Mouse (Mus musculus) forebrain, embryonic 14.5 days (tissue): ENCODE data around the gene Marcksl1. TPM values are rescaled to one million over a fixed set of nuclear protein-coding genes. Genes with fewer than 3 reads are reported as not detected.
"Not testable (repeated sequence)": the region's sequence is repeated elsewhere in the genome, so short reads cannot be mapped to it uniquely, and the experiment has no call there.

ENCODE experiments used
- ATAC-seq: fragments of 200-750 bp; cut with Nextera tagmentation; 2 replicates; pipeline ENCODE4 v1.8.0; 2017; ENCODE audit warnings: mild to moderate bottlenecking, moderate library complexity
- DNase-seq: peaks from one replicate; pipeline ENCODE4 v3.0.0-alpha.2; 2015; ENCODE audit warnings: low spot score
- H3K27ac ChIP-seq: fragments of 300-500 bp; sonication (generic); 2 replicates; pipeline ENCODE4 v1.5.1; 2014; ENCODE audit warnings: low read depth, mild to moderate bottlenecking, control low read depth, low read length, moderate library complexity
- H3K27me3 ChIP-seq: fragments of 300-500 bp; sonication (generic); replicated peaks from 2 replicates; pipeline ENCODE4 v1.6.1; 2014; ENCODE audit warnings: low read length, control low read depth, mixed read lengths; ENCODE audit not compliant: control insufficient read depth, insufficient read depth
- H3K36me3 ChIP-seq: fragments of 300-500 bp; sonication (generic); 2 replicates; pipeline ENCODE4 v1.6.1; 2014; ENCODE audit warnings: low read length, control low read depth; ENCODE audit not compliant: control insufficient read depth, insufficient read depth
- H3K4me1 ChIP-seq: fragments of 300-500 bp; sonication (generic); 2 replicates; pipeline ENCODE4 v1.6.1; 2014; ENCODE audit warnings: antibody characterized with exemption, low read length, control low read depth; ENCODE audit not compliant: control insufficient read depth, insufficient read depth
- H3K4me2 ChIP-seq: fragments of 300-500 bp; sonication (generic); 2 replicates; pipeline ENCODE4 v1.6.1; 2014; ENCODE audit warnings: mild to moderate bottlenecking, control low read depth, low read length
- H3K4me3 ChIP-seq: fragments of 300-500 bp; sonication (generic); 2 replicates; pipeline ENCODE4 v1.5.1; 2014; ENCODE audit warnings: low read depth, low read length, control low read depth
- H3K9ac ChIP-seq: fragments of 300-500 bp; sonication (generic); 2 replicates; pipeline ENCODE4 v1.6.1; 2014; ENCODE audit warnings: mild to moderate bottlenecking, low read length, control low read depth, moderate library complexity
- H3K9me3 ChIP-seq: fragments of 300-500 bp; sonication (generic); replicated peaks from 2 replicates; pipeline ENCODE4 v1.6.1; 2016; ENCODE audit warnings: low read length, control low read depth, mixed read lengths; ENCODE audit not compliant: control insufficient read depth
- WGBS: fragments of 180-500 bp; shearing (Covaris S2); extraction: QIAGEN DNeasy Blood & Tissue Kit; methylation state at CpG from one replicate; pipeline ENCODE4 v1.1.7; 2014; 5-methylcytosine and 5-hydroxymethylcytosine counted together
- polyA plus RNA-seq: library from polyadenylated mRNA; unstranded; fragments of >200 nt; fragmentation: Nextera tagmentation; extraction: Ambion mirVana; gene quantifications from 2 replicates; pipeline ENCODE4 v1.2.1, GENCODE M21; 2014

The Marcksl1 gene
- polyA plus RNA-seq, 1 experiment from 2014 or later: 1,632 TPM

DNA sequence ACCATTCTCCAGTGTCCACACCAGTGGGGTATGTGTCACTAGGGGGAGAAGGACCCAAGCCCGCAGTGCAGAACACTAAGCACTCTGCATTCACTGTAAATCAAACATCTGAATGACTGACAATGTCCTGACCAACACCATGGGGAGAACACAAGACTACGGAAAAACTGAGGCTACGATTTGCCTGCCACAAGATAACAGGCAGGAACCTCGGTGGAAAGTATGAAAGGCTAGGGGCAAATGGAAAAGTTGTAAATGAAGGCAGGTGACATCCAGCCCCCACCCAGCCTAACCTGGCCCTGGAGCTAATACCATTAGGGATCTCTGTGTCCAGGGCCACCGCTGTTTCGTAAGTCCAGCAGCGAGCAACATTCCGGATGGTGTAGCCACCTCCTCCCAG lies 5.1 kb downstream of the Marcksl1 start:
- Histone ChIP-seq H3K36me3 (peaks cover 78% of the 10 kb centered on the region), H3K9ac (no peak overlapping the region), H3K9me3 (no peaks in the 10 kb centered on the region), H3K4me1 (0 out of 2 replicates have a peak, but pooled peaks cover 2% of the 10 kb centered on the region), H3K4me2 (no peak overlapping the region), H3K4me3 (no peak overlapping the region), H3K27ac (no peak overlapping the region), H3K27me3 (no peaks in the 10 kb centered on the region)
- no peak for ATAC-seq
- WGBS: 92% methylated on average over 8 of the region's 8 CpGs
- no peak for DNase-seq

DNA sequence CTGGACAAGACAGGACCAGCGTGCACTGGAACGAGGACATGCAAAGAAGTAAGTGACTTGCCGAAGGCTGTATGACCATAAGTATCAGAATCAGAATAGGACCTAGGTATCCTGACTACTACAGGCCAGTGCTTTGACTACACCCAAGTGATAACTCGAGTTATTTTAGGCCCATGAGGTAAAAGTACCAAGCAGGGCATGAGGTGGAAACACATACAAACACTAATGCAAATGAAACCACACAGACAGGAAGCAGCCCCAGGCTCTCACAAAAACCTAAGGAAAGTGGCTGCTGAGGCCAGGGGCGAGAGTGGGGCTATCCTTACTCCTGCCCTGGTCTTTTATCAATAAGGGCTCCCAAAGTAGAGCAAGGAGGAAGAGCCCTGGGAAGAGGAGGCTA lies 12.0 kb downstream of the Marcksl1 start:
- no peak for ATAC-seq
- Histone ChIP-seq H3K4me2 (no peak overlapping the region), H3K4me3 (no peak overlapping the region), H3K9me3 (no peaks in the 10 kb centered on the region), H3K9ac (no peak overlapping the region), H3K4me1 (no peaks in the 10 kb centered on the region), H3K36me3 (peaks cover 89% of the 10 kb centered on the region), H3K27me3 (no peaks in the 10 kb centered on the region), H3K27ac (no peak overlapping the region)
- no peak for DNase-seq
- WGBS: 92% methylated on average over 5 of the region's 5 CpGs

DNA sequence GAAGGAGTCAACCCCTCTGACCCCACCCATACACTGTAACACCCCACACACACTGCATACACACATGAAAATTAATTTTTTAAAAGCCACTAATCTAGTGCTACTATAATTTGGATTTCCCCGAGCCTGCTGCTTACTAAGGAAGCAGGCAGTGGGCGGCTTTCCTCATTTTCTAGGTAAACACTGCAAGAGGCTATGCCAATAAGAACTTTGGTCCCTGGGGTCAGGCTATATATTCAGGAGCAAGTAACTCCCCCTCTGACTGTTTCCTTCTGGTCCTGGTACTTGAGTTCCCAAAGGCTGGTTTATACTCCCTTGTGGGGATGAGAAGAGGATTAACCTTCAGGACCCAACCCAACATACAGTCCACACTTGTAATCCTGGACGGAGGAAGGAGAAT lies 12.5 kb downstream of the Marcksl1 start:
- Histone ChIP-seq H3K4me3 (no peak overlapping the region), H3K36me3 (peaks cover 91% of the 10 kb centered on the region), H3K4me1 (no peaks in the 10 kb centered on the region), H3K4me2 (no peak overlapping the region), H3K27ac (no peak overlapping the region), H3K9me3 (no peaks in the 10 kb centered on the region), H3K9ac (no peak overlapping the region), H3K27me3 (no peaks in the 10 kb centered on the region)
- DNase-seq: no peak
- no peak for ATAC-seq
- 86% methylated on average over 3 of the region's 3 CpGs for WGBS

DNA sequence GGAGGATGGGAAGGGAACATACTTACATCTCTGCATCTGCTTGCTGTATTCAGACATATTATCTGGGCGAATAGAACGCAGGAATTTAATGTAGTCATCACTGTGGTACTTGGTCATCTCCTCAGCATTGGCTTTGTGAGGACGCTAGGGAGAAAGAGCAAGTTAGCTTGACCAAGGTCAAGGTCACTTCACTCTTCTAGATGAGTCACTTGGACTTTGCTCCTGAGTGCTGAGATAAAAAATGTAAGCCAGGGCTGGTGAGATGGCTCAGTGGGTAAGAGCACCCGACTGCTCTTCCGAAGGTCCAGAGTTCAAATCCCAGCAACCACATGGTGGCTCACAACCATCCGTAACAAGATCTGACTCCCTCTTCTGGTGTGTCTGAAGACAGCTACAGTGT lies 15.5 kb downstream of the Marcksl1 start:
- H3K4me1 ChIP-seq, H3K4me3 ChIP-seq, H3K27me3 ChIP-seq, ATAC-seq, DNase-seq, H3K9me3 ChIP-seq, H3K9ac ChIP-seq, H3K27ac ChIP-seq, H3K4me2 ChIP-seq: not testable (repeated sequence)
- 100% methylated on average over 5 of the region's 6 CpGs for WGBS
- H3K36me3 ChIP-seq: peaks cover 88% of the 10 kb centered on the region

DNA sequence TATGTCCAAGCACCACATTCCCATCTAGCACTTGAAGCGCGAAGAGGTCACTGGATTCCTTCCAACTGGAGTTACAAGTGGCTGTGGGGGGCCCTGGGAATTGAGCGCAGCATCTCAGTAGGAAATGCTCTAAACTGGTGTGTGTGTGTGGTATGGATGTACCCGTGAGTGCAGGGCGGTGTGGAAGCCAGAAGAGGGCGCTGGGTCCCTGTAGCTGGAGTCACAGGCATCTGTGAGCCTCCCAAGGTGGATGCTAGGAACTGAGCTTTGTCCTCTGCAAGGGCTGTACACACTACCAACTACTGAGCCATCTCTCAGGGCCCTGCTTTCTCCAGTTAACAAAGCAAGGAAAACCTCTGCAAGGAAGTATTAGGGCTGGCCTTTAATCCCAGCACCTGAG lies 26.6 kb downstream of the Marcksl1 start:
- DNase-seq (no peak), ATAC-seq (no peak)
- Histone ChIP-seq H3K36me3 (peaks cover 19% of the 10 kb centered on the region), H3K4me2 (no peak overlapping the region), H3K27me3 (no peaks in the 10 kb centered on the region), H3K27ac (no peak overlapping the region), H3K4me1 (peaks cover 10% of the 10 kb centered on the region), H3K4me3 (no peak overlapping the region), H3K9ac (no peak overlapping the region), H3K9me3 (no peaks in the 10 kb centered on the region)
- WGBS: 88% methylated on average over 6 of the region's 6 CpGs

DNA sequence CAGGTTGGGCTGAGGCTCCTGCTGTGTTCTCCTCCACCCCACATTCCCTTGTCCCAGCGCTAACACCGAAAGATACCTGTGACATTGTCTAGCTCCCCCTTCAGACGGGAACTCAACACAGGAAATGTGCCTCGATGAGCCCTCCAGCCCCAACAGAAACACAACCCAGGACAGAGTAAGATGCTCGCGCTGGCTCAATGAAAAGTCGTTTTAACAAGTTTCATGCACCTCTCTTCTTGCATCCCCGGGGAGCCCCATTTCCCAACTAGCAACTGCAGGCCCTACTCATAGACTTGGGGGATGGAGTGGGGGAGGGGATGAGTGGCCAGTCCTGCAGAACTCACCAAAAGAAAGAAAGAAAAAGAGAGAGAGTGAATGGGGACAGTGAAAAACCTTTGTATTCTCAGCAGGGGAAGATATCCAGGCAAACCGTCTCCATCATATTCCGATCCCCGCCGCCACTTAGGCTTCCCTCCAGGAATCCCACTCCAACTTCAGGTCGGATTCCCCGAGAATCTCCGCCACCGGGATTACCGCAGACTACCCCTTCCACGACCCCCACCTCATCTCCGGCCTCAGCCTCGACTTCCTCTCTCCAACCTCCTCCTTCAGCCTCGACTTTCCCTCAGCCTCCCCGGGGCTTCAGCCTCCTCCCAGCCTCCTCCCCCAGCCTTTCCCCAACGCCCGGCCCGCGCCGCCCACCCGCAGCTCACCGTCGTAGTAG lies 28.6 kb downstream of the Marcksl1 start:
- H3K4me1 ChIP-seq: peaks cover 10% of the 10 kb centered on the region
- ATAC-seq (no peak; the same call in 1 of the 2 replicates), DNase-seq (peak; percentile 32)
- H3K27ac ChIP-seq: peak overlapping the region; percentile 75; the same call in 1 of the 2 replicates
- H3K27me3 ChIP-seq: no peaks in the 10 kb centered on the region
- no peaks in the 10 kb centered on the region for H3K9me3 ChIP-seq
- WGBS: under 1% methylated on average over 30 of the region's 30 CpGs
- H3K9ac ChIP-seq: peak overlapping the region; percentile 86
- peak overlapping the region; percentile 79 for H3K4me3 ChIP-seq
- peak overlapping the region; percentile 80 for H3K4me2 ChIP-seq
- H3K36me3 ChIP-seq: 0 out of 2 replicates have a peak, but pooled peaks cover 7% of the 10 kb centered on the region

DNA sequence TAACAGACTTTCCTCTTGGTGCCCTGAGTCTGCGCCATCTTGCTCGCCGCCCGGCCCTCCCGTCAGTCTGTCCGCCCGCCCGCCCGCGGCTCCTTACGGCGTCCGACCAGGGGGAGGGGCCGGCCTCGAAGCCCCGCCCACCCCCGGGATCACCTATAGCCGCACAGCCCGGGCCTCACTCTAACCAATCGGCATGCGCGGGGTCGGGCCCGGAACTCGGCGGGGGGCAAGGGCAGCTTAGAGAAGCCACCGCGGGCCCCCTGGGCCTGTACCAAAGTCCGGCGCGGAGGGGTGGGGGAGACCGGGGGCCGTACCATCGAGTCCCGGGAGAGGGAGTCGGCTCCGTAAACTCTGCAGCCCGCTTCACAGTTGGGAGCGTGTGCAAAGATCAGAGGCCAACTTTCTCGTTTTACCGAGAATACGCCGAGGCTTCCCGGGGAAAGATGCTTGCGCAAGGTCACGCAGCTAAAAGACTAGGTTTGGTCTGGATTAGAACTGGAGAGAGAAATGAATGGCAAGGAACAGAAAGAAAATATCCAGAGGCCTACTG lies 29.3 kb downstream of the Marcksl1 start, which contains the start of gene Hdac1:
Hdac1 (minus strand) TSS at position 122 of the 550 bp plus-strand sequence.
- DNase-seq: peak; percentile 98
- WGBS: under 1% methylated on average over 46 of the region's 46 CpGs
- Histone ChIP-seq H3K9me3 (no peaks in the 10 kb centered on the region), H3K36me3 (0 out of 2 replicates have a peak, but pooled peaks cover 4% of the 10 kb centered on the region), H3K4me3 (peak within 1 kb of the TSS; percentile 79), H3K4me2 (peak within 1 kb of the TSS; percentile 80), H3K4me1 (peaks cover 10% of the 10 kb centered on the region), H3K27ac (peak within 1 kb of the TSS; percentile 75), H3K9ac (peak within 1 kb of the TSS; percentile 86), H3K27me3 (no peaks in the 10 kb centered on the region)
- peak; percentile 100 for ATAC-seq

DNA sequence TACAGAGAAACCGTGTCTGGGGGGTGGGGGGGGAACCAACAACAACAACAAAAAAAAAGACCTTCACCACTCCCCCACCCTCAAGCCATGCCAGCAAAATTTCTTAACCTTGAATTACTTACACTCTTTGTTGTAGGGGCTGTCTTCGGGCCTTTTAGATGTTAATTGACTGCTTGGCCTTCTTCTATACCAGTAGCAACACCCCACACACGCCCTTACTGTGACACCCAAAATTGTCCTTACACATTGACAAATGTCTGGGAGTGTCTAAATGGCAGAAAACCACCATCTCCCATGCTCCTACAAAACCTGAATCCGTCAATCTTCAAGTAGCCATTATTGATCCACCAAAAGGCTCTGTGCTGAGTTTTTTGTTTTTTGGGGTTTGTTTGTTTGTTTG lies 30.7 kb downstream of the Marcksl1 start:
- 0 out of 2 replicates have a peak, but pooled peaks cover 4% of the 10 kb centered on the region for H3K36me3 ChIP-seq
- ATAC-seq: no peak
- 83% methylated on average over 4 of the region's 4 CpGs for WGBS
- no peak overlapping the region for H3K4me3 ChIP-seq
- H3K9me3 ChIP-seq: no peaks in the 10 kb centered on the region
- H3K4me1 ChIP-seq: peaks cover 10% of the 10 kb centered on the region
- no peak for DNase-seq
- no peak overlapping the region for H3K27ac ChIP-seq
- no peaks in the 10 kb centered on the region for H3K27me3 ChIP-seq
- H3K4me2 ChIP-seq: no peak overlapping the region
- H3K9ac ChIP-seq: no peak overlapping the region

DNA sequence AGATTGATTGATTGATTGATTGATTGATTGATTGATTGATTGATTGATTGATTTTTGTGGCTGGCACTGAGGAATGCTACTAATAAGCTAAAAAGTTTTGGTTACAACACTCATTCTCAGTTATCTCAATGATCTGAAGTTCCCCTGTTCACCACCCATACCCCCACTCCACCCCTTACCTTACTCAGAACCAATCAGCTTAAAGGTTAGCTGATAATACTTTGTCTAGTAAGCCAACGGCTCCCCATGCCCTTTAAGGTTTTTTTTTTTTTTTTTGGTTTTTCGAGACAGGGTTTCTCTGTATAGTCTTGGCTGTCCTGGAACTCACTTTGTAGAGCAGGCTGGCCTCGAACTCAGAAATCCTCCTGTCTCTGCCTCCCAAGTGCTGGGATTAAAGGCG lies 34.2 kb downstream of the Marcksl1 start:
- not testable (repeated sequence) for H3K4me3 ChIP-seq, H3K27me3 ChIP-seq, H3K9ac ChIP-seq, DNase-seq, H3K36me3 ChIP-seq, H3K27ac ChIP-seq, H3K9me3 ChIP-seq, H3K4me1 ChIP-seq, H3K4me2 ChIP-seq, ATAC-seq
- WGBS: 88% methylated on average over 4 of the region's 4 CpGs
